Mouse (Mus musculus) left cerebral cortex, postnatal 25 days (tissue): ENCODE results near the gene H2al2a. TPM values are rescaled to one million over a fixed set of nuclear protein-coding genes. Genes with fewer than 3 reads are reported as not detected.
"Not testable (repeated sequence)": the region's sequence is repeated elsewhere in the genome, so short reads cannot be mapped to it uniquely, and the experiment has no call there.

Experiments
- DNase-seq, 2 experiments: peaks; one replicate each; pipeline ENCODE4 v3.0.0; 2022; ENCODE audit warnings: low spot score in 2 of 2, mixed read lengths in 1 of 2
- intact Hi-C: fragments of 180-260 bp; cut with DNase I; formaldehyde crosslinking; loops from one replicate; pipeline ENCODE4 v1.15.1; 2025
- total RNA-seq, 2 experiments: library from RNA; stranded (reverse); gene quantifications; 2 replicates each; pipeline ENCODE4 v1.2.3; 2021

Gene H2al2a
- total RNA-seq, 2 experiments from 2014 or later: not detected

DNA sequence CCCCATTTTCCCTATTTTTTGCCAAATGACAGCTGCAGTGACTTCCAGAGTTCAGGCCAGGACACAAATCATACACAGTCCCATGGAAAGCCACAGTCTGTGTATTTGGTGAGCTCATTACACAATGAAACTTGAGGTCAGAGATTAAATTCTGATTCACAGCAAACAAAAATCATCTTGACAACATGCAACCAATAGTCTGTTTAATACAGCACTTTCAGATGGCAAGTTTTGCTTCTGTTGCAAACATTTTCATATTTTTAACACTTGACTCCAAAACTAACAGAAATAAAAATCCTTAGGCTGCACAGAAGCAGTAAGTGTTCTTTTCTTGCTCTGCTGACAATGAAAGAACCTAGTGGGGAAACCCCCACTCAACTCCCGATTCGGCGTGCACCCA lies 12.0 kb downstream of the H2al2a start:
- intact Hi-C loops: loop anchor here (5.0 kb wide), 1 partner anchor 37 kb away; no protein-coding TSS in a partner anchor
- no peak for DNase-seq

DNA sequence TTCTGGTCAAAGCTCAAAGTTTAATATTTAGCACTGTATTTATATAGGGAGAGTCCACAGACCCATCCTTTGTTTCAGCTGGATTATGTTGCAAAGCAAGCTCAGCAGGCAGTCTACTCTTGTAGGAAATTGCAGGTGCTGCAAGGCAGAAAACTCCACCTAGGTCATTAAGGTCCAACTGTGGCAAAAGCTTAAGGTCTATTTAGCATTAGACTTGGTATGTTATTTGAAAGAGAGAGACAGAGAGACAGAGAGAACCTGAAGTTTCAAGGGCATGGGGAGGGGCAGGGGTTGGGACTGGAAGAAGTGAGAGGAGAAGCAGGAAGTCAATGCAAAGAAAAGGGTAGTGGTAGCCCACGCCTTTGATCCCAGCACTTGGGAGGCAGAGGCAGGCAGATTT lies 14.0 kb downstream of the H2al2a start:
- intact Hi-C loops: no loop called here
- DNase-seq: no peak

DNA sequence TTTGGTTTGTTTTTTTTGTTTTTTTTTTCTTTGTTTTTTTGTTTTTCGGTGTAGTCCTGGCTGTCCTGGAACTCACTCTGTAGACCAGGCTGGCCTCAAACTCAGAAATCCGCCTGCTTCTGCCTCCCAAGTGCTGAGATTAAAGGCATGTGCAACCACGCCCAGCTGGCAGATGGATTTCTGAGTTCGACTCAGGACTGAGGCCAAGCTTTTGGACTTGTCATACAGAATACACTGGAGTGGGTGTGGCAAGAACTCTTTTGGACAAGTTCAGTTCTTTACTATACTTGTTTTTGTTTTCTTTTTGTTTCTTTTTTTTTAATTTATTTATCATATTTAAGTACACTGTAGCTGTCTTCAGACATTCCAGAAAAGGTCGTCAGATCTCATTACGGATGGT lies 18.1 kb downstream of the H2al2a start:
- intact Hi-C loops: no loop called here
- DNase-seq: no peak

DNA sequence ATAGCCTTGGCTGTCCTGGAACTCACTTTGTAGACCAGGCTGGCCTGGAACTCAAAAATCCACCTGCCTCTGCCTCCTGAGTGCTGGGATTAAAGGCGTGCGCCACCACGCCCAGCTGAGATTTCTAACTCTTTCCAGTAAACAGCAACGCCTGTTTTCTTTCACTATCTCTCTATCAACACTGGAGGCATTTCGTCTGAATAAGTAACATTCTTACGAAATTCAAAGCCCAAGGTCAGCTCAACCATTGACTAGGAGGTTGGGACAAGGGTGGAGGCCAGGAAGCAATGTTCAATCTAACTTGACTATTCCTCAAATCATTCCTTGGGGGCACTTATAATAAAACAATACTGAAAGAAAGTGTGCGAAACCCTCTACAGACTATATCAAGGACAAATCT lies 18.5 kb downstream of the H2al2a start:
- intact Hi-C loops, DNase-seq: not testable (repeated sequence)

DNA sequence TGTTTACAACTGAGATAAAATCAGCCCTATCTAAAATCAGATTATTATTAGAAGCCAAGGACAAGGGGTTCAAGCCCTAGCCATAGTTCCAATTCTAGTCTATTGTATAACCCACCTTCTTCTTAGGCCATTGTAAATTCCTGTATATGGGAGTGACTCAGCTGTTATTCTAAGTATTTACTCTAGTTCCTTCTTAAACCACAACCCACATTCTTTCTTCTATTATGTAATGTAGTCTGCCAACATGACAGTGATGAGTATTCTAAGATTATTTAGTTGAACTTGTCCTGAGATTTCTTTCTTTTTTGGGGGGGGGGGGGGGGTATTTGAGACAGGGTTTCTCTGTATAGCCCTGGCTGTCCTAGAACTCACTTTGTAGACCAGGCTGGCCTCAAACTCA lies 19.1 kb downstream of the H2al2a start:
- intact Hi-C loops, DNase-seq: not testable (repeated sequence)

DNA sequence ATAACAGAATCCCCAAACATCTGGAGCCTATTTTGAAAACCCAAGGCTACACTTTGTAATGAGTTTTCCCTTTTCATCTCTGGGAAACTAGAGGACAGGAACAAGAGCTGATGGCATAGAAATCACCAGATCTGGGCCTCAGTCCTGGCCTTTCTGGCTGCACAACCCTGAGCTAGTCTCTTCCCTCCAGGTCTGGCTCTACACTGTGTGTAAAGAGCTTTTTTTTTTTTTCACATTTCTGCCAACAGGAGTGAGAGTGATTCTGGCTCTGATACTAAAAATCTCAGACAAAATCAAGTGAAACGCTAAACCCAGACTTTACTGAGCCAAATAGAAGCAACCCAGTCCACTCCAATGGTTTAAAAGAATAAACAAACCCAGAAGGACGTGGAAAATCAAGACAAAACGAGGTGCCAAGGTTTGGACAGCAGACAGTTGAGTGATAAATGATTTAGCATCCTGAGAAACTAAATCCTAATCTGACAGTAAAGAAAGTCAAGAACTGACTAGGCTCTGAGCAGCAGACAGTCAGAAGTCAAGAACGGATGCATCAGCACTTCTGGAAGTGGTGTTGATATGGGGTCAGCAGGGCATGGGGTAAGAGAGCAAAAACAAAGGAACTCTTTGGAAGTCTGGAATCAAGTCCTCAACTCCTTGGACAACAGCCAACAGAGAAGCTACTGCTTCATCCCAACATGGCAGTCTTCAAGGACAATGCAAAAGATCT lies 21.0 kb downstream of the H2al2a start:
- no peak for DNase-seq
- intact Hi-C loops: no loop called here

DNA sequence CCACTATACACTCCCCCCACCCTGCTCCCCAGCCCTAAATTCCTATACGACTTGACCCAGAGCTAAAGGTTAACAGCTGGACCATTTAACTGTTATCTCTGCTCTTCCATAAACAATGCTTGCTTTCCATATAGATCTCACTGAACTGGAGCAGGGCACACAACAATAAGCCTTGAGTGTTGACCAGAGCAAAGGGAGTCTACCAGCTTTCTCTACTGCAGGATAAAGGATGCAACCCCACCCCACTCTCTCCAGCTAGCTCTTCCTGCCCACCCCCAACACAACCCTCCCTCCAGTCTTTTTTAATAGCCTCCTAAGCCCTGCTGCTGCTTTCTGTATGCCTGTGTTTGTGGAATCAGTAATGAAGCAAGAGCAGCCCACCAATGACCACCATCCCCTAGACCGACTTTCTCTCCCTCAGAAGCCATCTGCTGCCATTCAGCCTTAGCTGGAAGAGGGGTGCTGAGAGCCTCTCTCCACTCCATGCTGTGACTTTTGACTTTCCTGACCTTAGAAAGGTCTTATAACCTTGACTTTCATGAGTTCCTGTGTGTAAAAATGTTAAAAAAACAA lies 22.8 kb downstream of the H2al2a start:
- no peak for DNase-seq
- intact Hi-C loops: no loop called here

DNA sequence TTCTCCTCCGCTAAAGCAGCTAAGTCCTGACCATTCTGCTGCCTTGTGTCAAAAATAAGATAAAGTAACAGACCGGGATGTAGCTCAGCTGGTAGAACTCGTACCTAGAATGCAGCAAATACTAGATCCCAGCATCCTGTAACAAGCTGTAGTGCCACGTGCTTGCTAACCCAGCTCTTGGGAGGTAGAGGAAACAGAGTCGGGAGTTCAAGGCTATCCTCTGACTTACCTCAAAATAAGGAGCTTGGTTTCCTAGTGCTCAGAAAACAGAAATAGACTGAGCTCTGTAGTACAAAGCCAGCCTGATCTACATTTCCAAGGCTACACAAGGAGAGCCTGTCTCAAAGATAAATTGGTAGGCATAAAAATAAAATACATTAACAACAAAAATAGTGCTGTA lies 23.5 kb downstream of the H2al2a start:
- no peak for DNase-seq
- intact Hi-C loops: no loop called here

DNA sequence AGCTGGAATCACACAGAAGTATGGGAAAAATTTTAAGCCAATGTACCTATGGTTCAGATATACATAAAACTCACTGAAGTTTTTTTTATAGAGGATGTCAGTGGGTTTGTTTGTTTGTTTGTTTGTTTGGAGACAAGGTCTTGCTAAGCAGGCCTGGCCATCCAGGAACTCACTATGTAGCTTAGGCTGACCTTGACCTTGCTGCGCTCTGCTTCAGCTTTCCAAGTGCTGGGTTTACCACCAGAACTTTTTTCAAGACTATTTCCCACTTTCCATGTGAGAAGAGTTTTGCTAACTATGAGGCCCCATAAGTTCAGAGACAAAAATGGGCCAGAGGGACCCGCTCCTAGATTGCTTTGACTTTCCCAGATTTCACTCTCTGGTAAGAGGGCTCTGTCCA lies 23.9 kb downstream of the H2al2a start:
- intact Hi-C loops: no loop called here

DNA sequence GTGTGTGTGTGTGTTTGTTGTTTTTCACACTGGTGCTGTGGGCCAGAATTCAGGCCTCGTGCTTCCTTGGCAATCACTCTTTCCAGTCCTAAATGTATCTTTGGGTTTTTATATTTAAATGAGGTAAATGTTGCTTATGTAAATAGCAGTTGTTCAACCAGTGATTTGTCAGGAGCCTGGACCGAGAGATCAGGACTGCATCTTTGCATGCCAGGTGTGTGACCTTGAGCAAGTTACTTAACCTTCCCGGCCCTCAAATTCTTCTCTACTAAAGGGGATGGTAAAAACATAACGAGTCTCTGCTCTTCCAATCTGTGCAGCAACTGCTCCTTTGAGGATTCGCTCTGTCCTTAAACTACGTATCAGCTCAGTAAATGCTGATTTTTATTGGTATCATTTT lies 25.4 kb downstream of the H2al2a start:
- intact Hi-C loops: no loop called here
- no peak for DNase-seq

More for the DNA sequence above, 23.9 kb downstream of the H2al2a start:
- no peak for DNase-seq

DNA sequence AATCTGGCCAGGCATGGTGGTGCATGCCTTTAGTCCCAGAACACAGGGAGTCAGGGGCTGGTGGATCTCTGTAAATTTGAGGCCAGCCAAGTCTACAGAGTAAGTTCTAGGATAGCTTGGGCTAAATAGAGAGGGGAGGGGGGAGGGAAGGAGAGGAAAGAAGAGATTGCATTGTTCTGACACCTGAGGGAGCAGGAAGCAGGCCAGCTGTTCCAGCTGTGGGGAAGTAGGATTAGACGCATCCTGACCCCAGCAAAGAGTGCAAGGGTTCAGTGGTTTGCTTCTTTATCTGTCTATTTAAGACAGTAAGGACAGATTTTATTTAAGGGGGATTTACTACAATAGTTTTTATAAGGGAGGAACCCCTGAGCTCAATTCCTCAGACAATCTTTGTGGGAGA lies 26.1 kb downstream of the H2al2a start:
- intact Hi-C loops: no loop called here
- DNase-seq: no peak

DNA sequence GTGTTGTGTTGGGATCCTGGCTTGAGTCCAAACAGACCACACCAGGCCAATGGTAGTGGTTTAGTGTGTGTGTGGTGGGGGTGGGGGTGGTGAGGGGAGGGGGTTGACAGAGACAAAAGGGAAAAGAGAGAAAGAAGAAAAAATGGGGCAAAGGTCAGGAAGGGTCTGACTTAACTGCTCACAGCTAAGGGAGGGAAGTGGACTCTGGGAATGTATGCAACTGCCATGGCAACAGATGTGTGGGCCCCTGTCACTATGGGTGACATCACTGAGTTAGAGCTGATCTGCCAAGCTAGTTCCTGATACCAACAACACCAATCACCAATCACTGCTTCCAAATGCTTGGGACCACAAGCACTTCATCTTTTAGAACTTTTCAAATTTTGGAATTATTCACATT lies 26.6 kb downstream of the H2al2a start:
- DNase-seq: no peak
- intact Hi-C loops: no loop called here

DNA sequence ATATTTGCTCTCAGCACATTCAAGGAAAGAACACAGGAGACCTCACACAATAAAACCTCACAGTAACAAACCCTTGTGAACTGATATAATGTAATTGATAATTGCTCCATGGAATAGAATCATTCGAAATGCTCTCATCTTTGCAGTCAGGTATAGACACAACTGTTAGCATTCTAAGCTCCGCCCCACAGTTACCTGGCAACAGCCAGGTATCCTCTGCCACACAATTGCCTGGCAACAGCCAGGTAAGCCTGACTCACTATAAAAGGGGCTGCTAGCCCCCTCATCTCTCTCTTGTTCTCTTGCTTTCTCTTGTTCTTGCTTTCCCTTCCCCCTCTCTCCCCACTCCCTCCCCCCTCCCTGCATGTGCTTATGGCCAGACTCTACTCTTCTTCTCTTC lies 28.2 kb downstream of the H2al2a start:
- intact Hi-C loops: no loop called here
- DNase-seq: no peak

DNA sequence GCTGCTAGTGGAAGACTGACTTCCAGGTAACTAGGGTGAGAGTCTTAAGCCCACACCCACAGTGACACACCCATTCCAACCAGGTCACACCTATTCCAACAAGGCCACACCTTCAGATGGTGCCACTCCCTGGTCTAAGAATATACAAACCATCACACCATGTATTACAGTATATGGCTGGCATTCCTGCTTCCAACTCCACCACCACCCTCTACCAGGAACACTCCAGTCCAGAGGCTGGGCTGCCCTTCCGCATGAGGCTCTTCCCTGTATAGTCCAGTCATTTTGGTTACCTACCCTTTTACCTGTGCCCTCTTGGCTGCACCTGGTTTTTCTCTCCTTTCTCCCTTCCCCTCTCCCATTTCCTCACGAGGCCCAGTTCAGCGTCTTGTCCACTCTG lies 28.7 kb downstream of the H2al2a start:
- DNase-seq, intact Hi-C loops: not testable (repeated sequence)

DNA sequence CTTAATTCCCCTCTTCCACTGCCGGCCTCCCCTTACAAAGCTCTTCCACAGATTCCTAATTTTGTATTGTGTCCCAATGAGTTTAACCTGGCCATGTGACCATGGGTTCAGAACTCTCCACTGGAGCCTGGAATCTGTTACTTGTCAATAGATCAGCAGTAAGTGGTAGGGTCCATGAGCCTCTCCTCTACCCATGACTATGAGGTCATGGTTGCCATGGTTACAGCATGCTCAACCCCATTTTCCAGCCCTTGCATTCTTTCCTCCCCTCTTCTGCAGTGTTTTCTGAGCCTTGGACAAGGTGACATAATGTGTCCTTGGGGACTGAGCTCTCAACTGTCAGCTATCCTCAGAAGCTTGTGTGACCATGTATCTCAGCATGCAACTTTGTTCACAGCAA lies 37.3 kb downstream of the H2al2a start:
- intact Hi-C loops: no loop called here
- DNase-seq: no peak

DNA sequence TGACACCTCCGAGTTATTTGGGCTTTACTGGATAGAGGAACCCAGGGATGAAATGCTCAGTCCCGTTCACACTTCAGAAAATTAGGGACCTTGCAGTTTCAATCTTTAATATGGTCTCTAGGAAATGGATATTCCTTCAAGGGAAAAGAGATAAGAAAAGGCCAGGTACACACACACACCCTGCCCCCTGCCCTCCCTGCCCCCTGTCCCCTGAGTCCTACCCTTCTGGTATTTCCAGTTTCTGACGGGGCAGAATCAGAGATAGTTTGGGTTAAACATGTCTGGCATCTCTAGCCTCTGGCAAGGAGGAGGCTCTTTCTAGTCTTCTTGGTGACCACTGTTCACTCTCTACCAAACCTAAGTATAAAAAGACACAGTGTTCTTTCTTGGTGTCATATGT lies 49.9 kb downstream of the H2al2a start:
- no peak for DNase-seq
- intact Hi-C loops: loop anchor here (5.0 kb wide), 1 partner anchor 40 kb away; no protein-coding TSS in a partner anchor

Other genes with a start within 250 kb of the H2al2a start
- gene A930004D18Rik, start 40.8 kb upstream of the H2al2a start, total RNA-seq: 1 to 10 TPM; 1.7 to 2.8 TPM
- 1 to 10 TPM; 7.5 to 8.3 TPM for gene Skida1, start 52.1 kb upstream of the H2al2a start, total RNA-seq
- 10 to 100 TPM; 47.2 to 51.5 TPM for gene Mllt10, start 58.3 kb upstream of the H2al2a start, total RNA-seq